Mouse (Mus musculus): ENCODE results near the gene Gltp. TPM values are rescaled to one million over a fixed set of nuclear protein-coding genes. Genes with fewer than 3 reads are reported as not detected.

The Gltp gene
- polyA plus RNA-seq, 1 experiment from 2014 or later: 106 TPM

DNA sequence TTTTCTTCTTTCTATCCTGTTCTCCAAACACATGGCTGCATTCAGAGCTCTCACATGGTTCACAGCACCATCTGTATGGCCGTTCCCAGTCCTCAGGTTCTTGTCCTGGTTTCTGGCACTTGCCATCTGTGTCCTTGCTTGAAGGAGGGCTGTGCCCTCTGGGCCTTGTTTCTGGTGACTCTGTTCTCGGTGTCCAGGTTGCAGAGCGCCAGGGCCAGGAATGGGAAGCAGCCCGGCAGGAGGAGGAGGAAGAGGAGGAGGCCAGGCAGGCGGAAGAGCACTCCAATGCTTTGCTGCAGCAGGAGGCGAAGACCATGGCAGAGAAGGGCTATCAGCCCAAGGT lies 29.1 kb upstream of the Gltp start:
- Histone ChIP-seq H3K36me3 (peaks cover 71% of the 10 kb centered on the region), H3K9me3 (no peaks in the 10 kb centered on the region), H3K9ac (no peak overlapping the region), H3K27ac (no peak overlapping the region), H3K27me3 (no peaks in the 10 kb centered on the region), H3K4me2 (no peak overlapping the region), H3K4me3 (no peak overlapping the region), H3K4me1 (no peaks in the 10 kb centered on the region)
- WGBS: 89% methylated on average over 6 of the region's 6 CpGs
- no peak for ATAC-seq (ENCODE audit: borderline replicate concordance, extremely low read depth, low FRiP score, low TSS enrichment)

DNA sequence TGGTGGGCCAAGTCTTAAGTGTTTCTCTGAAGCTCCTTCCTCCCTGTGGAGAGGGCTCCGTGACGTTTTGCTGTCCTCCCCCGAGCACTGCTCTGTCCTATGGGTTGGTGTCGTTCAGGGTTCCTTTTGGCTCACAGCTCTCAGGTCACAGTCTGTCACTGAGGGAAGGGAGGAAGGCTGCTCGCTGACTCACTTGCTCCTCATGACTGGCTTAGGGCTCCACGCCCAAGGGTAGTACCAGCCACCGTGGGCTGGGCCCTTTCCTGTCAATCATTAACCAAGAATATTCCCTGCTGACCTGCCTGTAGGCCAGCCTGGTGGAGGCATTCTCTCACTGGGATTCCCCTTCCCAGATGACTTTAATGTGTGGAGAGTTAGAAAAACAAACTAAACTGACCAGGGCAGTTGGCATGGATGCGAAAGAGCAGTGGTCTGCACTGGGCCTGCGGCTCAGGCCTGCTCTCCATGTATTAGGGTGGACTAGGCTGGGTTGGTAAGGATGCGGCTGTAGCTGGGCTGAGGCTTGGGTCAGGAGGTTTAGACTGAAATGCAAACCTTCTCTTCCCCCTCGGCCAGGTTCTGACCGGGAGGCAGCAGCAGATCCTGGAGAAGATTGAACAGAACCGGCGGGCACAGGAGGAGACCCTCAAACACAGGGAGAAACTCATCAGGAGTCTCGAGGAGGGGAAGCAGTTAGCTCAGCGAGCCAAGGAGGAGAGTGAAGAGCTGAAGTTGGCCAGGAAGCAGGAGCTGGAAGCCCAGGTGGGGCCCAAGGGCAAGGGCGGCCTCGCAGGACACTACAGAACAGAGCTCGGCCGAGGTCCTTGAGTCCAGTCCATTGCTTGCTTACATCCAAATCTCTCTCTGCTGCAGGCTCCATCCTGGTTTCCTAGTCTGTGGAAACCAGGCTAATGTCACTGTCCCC lies 28.5 kb upstream of the Gltp start:
- 83% methylated on average over 20 of the region's 20 CpGs for WGBS

DNA sequence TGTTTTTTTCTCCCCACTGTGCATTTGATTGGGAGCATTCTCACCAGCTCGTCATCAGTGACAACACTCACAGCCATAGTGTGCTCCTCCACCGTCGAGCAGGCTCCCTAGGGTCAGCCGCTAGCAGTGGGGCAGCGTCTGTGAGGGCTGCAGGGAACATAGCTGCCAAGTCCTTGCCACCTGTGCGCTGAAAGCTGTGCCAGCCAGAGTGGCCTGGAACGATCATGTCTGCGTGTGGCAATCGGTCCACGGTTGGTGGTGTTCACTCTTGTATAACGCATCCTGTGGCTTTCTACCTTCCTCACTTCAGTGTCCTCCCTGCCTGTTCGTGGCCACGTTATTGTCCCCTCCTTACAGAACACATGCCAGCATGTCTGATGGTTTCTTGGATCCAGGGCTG lies 27.7 kb upstream of the Gltp start:
- peaks cover 80% of the 10 kb centered on the region for H3K36me3 ChIP-seq

More for the DNA sequence above, 28.5 kb upstream of the Gltp start:
- Histone ChIP-seq H3K27ac (no peak overlapping the region), H3K4me1 (no peaks in the 10 kb centered on the region), H3K4me2 (no peak overlapping the region), H3K27me3 (no peaks in the 10 kb centered on the region), H3K36me3 (peaks cover 76% of the 10 kb centered on the region), H3K9me3 (no peaks in the 10 kb centered on the region), H3K4me3 (no peak overlapping the region), H3K9ac (no peak overlapping the region)
- no peak for ATAC-seq (ENCODE audit: borderline replicate concordance, extremely low read depth, low FRiP score, low TSS enrichment)

DNA sequence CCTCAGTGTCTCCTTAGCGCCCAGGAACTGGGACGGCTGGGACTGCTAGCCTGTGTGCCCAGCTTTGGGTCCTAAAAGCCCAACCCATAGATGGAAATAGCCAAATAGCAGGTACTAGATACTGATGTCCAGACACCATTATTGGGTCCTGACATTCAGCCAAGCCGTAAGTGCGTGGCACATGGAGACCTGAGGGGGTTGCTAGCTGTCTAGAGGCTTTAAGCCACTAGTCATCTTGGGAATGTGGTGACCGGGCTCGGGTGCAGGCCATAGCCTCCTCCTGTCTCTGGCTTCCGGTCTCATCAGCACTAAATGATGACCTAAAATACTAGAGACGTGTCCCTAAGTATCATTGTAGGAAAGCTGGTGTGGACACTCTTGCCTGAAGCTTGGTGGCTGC lies 27.2 kb upstream of the Gltp start:
- H3K27ac ChIP-seq: no peak overlapping the region
- H3K9ac ChIP-seq: no peak overlapping the region
- WGBS: 88% methylated on average over 8 of the region's 8 CpGs
- no peaks in the 10 kb centered on the region for H3K27me3 ChIP-seq
- no peaks in the 10 kb centered on the region for H3K4me1 ChIP-seq
- H3K4me2 ChIP-seq: no peak overlapping the region
- H3K4me3 ChIP-seq: no peak overlapping the region
- peaks cover 83% of the 10 kb centered on the region for H3K36me3 ChIP-seq
- ATAC-seq (ENCODE audit: borderline replicate concordance, extremely low read depth, low FRiP score, low TSS enrichment): no peak
- H3K9me3 ChIP-seq: no peaks in the 10 kb centered on the region

More for the DNA sequence above, 27.7 kb upstream of the Gltp start:
- H3K27ac ChIP-seq: no peak overlapping the region
- no peak overlapping the region for H3K4me2 ChIP-seq
- H3K4me3 ChIP-seq: no peak overlapping the region
- 85% methylated on average over 13 of the region's 13 CpGs for WGBS
- no peak for ATAC-seq (ENCODE audit: borderline replicate concordance, extremely low read depth, low FRiP score, low TSS enrichment)
- H3K27me3 ChIP-seq: no peaks in the 10 kb centered on the region
- H3K9me3 ChIP-seq: no peaks in the 10 kb centered on the region
- H3K9ac ChIP-seq: no peak overlapping the region
- H3K4me1 ChIP-seq: no peaks in the 10 kb centered on the region

DNA sequence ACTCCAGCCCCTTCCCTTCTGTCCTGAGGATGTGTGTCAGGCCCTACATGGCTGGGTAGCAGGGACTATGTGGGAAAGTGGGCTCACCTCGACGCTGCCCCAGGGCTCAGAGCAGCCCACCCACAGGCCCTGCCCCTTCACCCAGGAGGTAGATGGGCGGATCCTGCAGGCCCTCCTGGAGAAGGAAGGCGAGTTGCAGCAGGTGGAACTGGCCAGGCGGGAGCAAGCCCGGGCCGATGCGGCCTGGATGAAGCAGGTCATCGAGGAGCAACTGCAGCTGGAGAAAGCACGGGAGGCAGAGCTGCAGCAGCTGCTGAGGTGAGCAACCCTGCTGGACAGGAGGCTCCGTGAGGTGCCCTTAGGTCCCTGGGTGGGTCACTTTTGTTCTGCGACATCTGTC lies 26.5 kb upstream of the Gltp start:
- peaks cover 79% of the 10 kb centered on the region for H3K36me3 ChIP-seq
- H3K4me2 ChIP-seq: no peak overlapping the region
- no peaks in the 10 kb centered on the region for H3K27me3 ChIP-seq
- ATAC-seq (ENCODE audit: borderline replicate concordance, extremely low read depth, low FRiP score, low TSS enrichment): no peak
- no peaks in the 10 kb centered on the region for H3K4me1 ChIP-seq
- H3K9me3 ChIP-seq: no peaks in the 10 kb centered on the region
- 89% methylated on average over 12 of the region's 12 CpGs for WGBS
- H3K27ac ChIP-seq: no peak overlapping the region
- H3K4me3 ChIP-seq: no peak overlapping the region
- no peak overlapping the region for H3K9ac ChIP-seq

DNA sequence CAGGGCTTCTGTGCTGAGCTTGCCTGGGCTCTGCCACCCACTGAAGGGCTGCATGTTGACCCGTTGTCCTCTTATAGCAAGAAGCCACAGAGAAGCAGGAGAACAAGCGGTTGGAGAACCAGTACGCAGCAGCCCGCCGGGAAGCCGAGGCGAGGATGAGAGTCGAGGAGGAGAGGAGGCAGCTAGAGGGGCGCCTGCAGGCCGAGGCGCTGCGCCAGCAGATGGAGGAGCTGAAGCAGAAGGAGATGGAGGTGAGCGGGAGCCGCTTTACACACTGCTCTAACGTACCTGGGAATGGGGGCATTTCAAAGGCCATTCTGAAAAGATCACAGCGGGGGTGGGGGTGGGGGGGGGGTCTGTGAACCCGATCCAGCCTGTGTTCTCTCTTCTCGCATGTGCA lies 23.8 kb upstream of the Gltp start:
- no peak overlapping the region for H3K9ac ChIP-seq
- ATAC-seq (ENCODE audit: borderline replicate concordance, extremely low read depth, low FRiP score, low TSS enrichment): no peak
- H3K4me1 ChIP-seq: no peaks in the 10 kb centered on the region
- peaks cover 84% of the 10 kb centered on the region for H3K36me3 ChIP-seq
- H3K4me3 ChIP-seq: no peak overlapping the region
- H3K27me3 ChIP-seq: no peaks in the 10 kb centered on the region
- no peaks in the 10 kb centered on the region for H3K9me3 ChIP-seq
- WGBS: 88% methylated on average over 18 of the region's 18 CpGs
- H3K27ac ChIP-seq: no peak overlapping the region
- no peak overlapping the region for H3K4me2 ChIP-seq

DNA sequence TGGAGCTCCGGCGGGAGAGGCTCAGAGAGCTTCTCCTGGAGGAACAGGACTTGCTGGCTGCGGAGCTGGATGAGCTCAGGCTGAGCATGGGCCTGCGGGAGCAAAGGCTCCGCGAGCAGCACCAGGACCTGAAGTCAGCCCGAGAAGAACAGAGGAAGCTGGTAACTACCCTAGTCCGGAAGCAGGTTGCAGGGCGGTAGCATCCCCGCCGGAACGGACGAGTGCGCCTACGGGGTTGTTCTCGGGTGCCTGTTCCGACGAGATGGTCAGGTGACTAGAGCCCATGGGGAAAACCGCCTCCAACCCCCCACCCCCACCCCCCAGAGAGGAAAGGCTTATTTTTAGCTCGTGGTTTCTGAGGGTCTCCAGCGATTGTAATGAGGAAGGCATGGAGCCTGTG lies 18.6 kb upstream of the Gltp start:
- peaks cover 37% of the 10 kb centered on the region for H3K36me3 ChIP-seq
- no peak overlapping the region for H3K4me3 ChIP-seq
- ATAC-seq (ENCODE audit: borderline replicate concordance, extremely low read depth, low FRiP score, low TSS enrichment): no peak
- no peak overlapping the region for H3K27ac ChIP-seq
- no peak overlapping the region; the same call in 1 of the 2 replicates for H3K4me2 ChIP-seq
- peaks cover 12% of the 10 kb centered on the region for H3K4me1 ChIP-seq
- 89% methylated on average over 21 of the region's 21 CpGs for WGBS
- H3K9ac ChIP-seq: no peak overlapping the region
- no peaks in the 10 kb centered on the region for H3K9me3 ChIP-seq
- H3K27me3 ChIP-seq: no peaks in the 10 kb centered on the region

DNA sequence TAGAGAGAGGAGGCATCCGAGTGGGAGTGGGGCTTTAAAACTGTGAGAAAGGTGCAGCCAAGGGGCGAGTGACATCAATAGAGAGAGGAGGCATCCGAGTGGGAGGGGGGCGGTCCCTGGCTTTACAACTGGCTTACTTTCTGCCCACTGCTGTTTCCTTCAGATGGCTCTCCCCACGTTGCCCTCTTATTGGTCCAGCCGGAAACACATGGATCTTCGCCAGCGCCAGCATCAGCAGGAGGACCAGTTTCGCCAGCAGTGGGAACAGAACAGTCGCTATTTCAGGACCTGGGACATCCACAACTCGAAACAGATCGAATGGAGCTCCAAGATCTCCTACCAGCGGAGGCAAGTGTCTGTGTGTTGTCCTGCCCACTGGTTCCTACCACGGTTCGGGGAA lies 17.7 kb upstream of the Gltp start:
- Histone ChIP-seq H3K27me3 (no peaks in the 10 kb centered on the region), H3K4me1 (peaks cover 12% of the 10 kb centered on the region), H3K4me2 (peak overlapping the region; percentile 77), H3K9me3 (no peaks in the 10 kb centered on the region), H3K9ac (peak overlapping the region; percentile 64), H3K36me3 (peaks cover 29% of the 10 kb centered on the region), H3K27ac (no peak overlapping the region), H3K4me3 (peak overlapping the region; percentile 79)
- no peak for ATAC-seq (ENCODE audit: borderline replicate concordance, extremely low read depth, low FRiP score, low TSS enrichment)
- 54% methylated on average over 15 of the region's 15 CpGs for WGBS

DNA sequence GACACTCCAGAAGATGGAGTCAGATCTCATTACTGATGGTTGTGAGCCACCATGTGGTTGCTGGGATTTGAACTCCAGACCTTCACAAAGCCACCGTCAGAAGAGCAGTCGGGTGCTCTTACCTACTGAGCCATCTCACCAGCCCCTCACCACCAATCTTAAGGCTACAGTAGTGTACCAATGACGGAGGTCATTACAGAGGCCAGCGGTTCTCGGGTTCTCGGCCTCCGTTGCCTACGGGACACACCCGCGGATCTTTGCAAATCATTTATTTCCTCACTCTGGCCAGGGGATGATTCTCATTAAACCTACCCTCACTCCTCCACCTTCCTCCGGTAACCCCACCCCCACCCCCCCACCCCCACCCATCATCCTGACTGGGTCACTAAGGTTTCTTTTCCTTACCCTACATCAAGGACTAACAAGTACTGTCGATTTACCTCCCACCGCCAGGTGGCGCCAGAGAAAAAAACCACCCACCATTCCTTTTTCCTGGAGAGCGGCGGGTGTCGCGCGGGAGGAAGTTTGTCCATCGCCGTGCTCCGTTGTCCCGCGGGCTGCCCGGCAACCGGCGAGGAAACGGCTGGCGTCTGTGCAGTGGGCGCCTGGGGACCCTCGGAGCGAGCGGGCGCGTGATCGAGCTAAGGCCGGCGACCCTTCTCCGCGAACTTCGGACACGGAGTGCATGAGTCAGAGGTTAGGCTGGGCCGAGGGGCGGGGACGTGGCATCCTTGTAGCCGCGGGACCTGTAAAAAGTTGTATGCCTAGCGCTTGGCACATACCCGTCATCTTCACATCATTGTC lies 16.7 kb upstream of the Gltp start, which contains the start of gene Tchp:
Gene Tchp (plus strand): TSS at position 496 of the 804 bp plus-strand sequence.
- H3K4me2 ChIP-seq: peak within 1 kb of the TSS; percentile 77
- peaks cover 23% of the 10 kb centered on the region for H3K36me3 ChIP-seq
- peaks cover 12% of the 10 kb centered on the region for H3K4me1 ChIP-seq
- 4% methylated on average over 49 of the region's 49 CpGs for WGBS
- no peaks in the 10 kb centered on the region for H3K9me3 ChIP-seq
- H3K27ac ChIP-seq: no peak within 1 kb of the TSS
- H3K9ac ChIP-seq: peak within 1 kb of the TSS; percentile 64
- ATAC-seq (ENCODE audit: borderline replicate concordance, extremely low read depth, low FRiP score, low TSS enrichment): peak; percentile 66; the same call in 1 of the 2 replicates
- no peaks in the 10 kb centered on the region for H3K27me3 ChIP-seq
- H3K4me3 ChIP-seq: peak within 1 kb of the TSS; percentile 79

DNA sequence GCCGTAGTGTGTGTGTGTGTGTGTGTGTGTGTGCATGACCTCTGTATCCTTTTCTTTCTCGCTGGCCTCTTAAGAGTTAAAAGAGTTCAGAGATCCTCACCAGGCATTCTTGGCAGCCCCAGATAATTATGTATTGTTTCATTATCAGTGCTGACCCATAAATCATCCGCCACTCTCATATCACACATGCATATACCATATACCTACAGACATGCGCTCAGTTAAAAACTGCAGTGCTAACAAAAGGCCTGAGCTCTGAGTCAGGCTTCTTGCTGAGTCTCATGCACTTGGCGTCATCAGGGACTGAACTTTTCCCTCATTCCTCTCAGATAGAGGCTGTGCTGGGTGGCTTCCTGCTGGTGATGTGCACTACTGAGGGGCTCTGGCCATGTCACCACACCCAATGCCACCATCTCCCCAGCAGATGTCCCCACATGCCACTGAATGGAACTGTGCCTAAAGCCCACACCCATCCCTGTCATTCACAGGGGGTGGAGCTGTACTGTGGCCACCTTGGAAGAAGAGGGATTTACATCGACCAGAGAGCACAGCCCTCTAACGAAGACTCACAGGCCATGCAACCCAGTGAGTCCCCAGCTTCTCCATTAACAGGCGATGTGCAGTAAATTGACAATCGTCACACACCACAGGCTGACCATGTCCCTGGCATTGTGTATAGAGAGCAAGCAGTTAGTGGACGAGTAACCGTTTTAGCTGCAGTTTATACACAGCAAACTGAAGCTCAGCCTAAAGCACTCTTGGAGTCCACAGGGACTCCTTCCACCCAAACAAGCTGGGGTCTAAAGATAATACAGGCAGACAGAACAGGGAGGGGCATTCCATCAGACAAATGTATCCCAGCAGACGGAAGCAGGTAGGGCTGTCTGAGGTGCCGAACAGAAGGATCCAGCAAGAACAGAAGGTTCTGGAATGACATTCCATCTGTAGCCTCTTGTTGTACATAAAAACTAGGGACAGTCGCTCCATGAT lies 11.9 kb upstream of the Gltp start:
- H3K27ac ChIP-seq: no peak overlapping the region
- ATAC-seq (ENCODE audit: borderline replicate concordance, extremely low read depth, low FRiP score, low TSS enrichment): peak; percentile 43; the same call in 1 of the 2 replicates
- H3K9me3 ChIP-seq: no peaks in the 10 kb centered on the region
- no peak overlapping the region for H3K4me3 ChIP-seq
- 0 out of 2 replicates have a peak overlapping the region, but pooled peaks have one; percentile 22 for H3K9ac ChIP-seq
- H3K36me3 ChIP-seq: no peaks in the 10 kb centered on the region
- no peaks in the 10 kb centered on the region for H3K27me3 ChIP-seq
- H3K4me2 ChIP-seq: no peak overlapping the region
- peaks cover 3% of the 10 kb centered on the region; the same call in 1 of the 2 replicates for H3K4me1 ChIP-seq
- 55% methylated on average over 14 of the region's 14 CpGs for WGBS

DNA sequence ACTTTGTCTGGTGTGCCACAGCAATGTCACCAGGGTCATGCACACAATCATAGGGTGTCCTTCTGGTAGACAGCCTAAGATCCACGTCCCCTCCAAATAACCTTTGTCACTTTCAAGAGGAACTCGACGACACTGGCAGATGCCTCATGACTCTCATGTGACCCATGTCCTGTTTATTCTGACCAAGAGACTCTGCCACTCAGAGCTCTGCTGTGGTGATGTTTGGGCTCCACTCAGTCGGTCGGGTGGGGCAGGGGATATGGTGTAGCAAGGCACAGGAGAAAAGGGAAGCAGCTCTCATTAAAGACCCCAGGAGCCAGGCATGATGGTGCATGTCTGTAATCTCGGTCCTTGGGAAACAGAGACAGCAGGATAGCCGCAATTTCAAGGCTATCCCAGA lies 8.2 kb upstream of the Gltp start:
- no peak overlapping the region for H3K4me3 ChIP-seq
- H3K36me3 ChIP-seq: no peaks in the 10 kb centered on the region
- H3K9ac ChIP-seq: no peak overlapping the region
- WGBS: 44% methylated on average over 7 of the region's 7 CpGs
- no peak overlapping the region for H3K27ac ChIP-seq
- no peaks in the 10 kb centered on the region; the same call in 1 of the 2 replicates for H3K4me1 ChIP-seq
- H3K4me2 ChIP-seq: no peak overlapping the region
- no peak for ATAC-seq (ENCODE audit: borderline replicate concordance, extremely low read depth, low FRiP score, low TSS enrichment)
- H3K9me3 ChIP-seq: no peaks in the 10 kb centered on the region
- H3K27me3 ChIP-seq: no peaks in the 10 kb centered on the region; the same call in 1 of the 2 replicates
